Mouse (Mus musculus) bone marrow, adult 2 months (tissue): ENCODE results near the gene Helz.

Experiments used
- CTCF ChIP-seq: fragments of 200-500 bp; IDR thresholded peaks from 2 replicates; pipeline ENCODE4 v1.5.1; 2011; ENCODE audit warnings: low read length, control low read depth; ENCODE audit not compliant: control insufficient read depth, insufficient read depth
- POLR2A ChIP-seq: fragments of 200-500 bp; IDR thresholded peaks from 2 replicates; pipeline ENCODE4 v1.6.1; 2011; ENCODE audit warnings: low read depth, mild to moderate bottlenecking, control low read depth, low read length, borderline replicate concordance; ENCODE audit not compliant: control insufficient read depth

- TF ChIP-seq CTCF, result no peak
- no peak for TF ChIP-seq POLR2A
Observed at GRCm38 (mm10) chr11:107578226-107578625, 30.5 kb downstream of the Helz start.
